Mouse (Mus musculus) lung, postnatal 0 days (tissue): ENCODE measurements at regions not wholly inside any gene's neighbourhood (a gene's known extent, or its start where the extent isn't known, plus 50 kb on each side); places are given as distances from the start of the nearest gene placed in this dataset.

ENCODE experiments used
- ATAC-seq: fragments of 200-750 bp; cut with Nextera tagmentation; 2 replicates; pipeline ENCODE4 v1.8.0; 2017; ENCODE audit warnings: moderate library complexity
- DNase-seq: peaks from one replicate; pipeline ENCODE4 v3.0.0-alpha.2; 2016; ENCODE audit warnings: low spot score
- H3K27ac ChIP-seq: fragments of 300-500 bp; sonication (generic); 2 replicates; pipeline ENCODE4 v1.5.1; 2014; ENCODE audit warnings: antibody characterized with exemption, mild to moderate bottlenecking, low read length, mixed read lengths
- H3K27me3 ChIP-seq: fragments of 300-500 bp; sonication (generic); replicated peaks from 2 replicates; pipeline ENCODE4 v1.6.1; 2014; ENCODE audit warnings: low read length, mixed read lengths; ENCODE audit not compliant: insufficient read depth
- H3K36me3 ChIP-seq: fragments of 300-500 bp; sonication (generic); 2 replicates; pipeline ENCODE4 v1.6.1; 2014; ENCODE audit warnings: low read length, mixed read lengths; ENCODE audit not compliant: insufficient read depth
- H3K4me1 ChIP-seq: fragments of 300-500 bp; sonication (generic); 2 replicates; pipeline ENCODE4 v1.6.1; 2014; ENCODE audit warnings: antibody characterized with exemption, low read depth, low read length, mixed read lengths; ENCODE audit not compliant: insufficient read depth
- H3K4me2 ChIP-seq: fragments of 300-500 bp; sonication (generic); replicated peaks from 2 replicates; pipeline ENCODE4 v1.6.1; 2014; ENCODE audit warnings: low read depth, mild to moderate bottlenecking, low read length, moderate library complexity, mixed read lengths
- H3K4me3 ChIP-seq: fragments of 300-500 bp; sonication (generic); 2 replicates; pipeline ENCODE4 v1.5.1; 2014; ENCODE audit warnings: low read depth, low read length
- H3K9ac ChIP-seq: fragments of 300-500 bp; sonication (generic); replicated peaks from 2 replicates; pipeline ENCODE4 v1.6.1; 2014; ENCODE audit warnings: low read depth, mild to moderate bottlenecking
- H3K9me3 ChIP-seq: fragments of 300-500 bp; sonication (generic); 2 replicates; pipeline ENCODE4 v1.6.1; 2016; ENCODE audit warnings: low read length, mixed read lengths
- CTCF ChIP-seq: IDR thresholded peaks from 2 replicates; pipeline ENCODE4 v1.5.1; 2016; ENCODE audit warnings: antibody characterized with exemption, mild to moderate bottlenecking
- EP300 ChIP-seq: IDR thresholded peaks from 2 replicates; pipeline ENCODE4 v1.6.1; 2016; ENCODE audit warnings: antibody characterized with exemption, mild to moderate bottlenecking, control low read depth
- WGBS: fragments of 180-500 bp; shearing (Covaris S2); extraction: QIAGEN DNeasy Blood & Tissue Kit; methylation state at CpG from one replicate; pipeline ENCODE4 v1.1.7; 2014; 5-methylcytosine and 5-hydroxymethylcytosine counted together

DNA sequence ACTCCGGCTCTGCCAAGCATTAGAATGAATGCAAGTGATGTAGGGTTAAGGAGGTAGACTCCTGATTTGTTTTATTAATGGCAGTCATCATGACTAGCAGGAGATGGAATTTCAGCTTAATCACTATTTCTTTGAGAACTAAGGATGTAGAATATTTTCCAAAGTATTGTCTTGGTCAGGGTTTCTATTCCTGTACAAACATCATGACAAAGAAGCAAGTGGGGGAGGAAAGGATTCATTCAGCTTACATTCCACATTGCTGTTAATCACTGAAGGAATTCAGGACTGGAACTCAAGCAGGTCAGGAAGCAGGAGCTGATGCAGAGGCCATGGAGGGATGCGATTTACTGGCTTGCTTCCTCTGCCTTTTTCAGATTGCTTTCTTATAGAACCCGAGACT lies 195.4 kb upstream of the Tmem72 start:
- no peak for TF ChIP-seq EP300
- H3K9ac ChIP-seq: no peak overlapping the region
- no peak overlapping the region for H3K4me2 ChIP-seq
- H3K36me3 ChIP-seq: no peaks in the 10 kb centered on the region
- no peaks in the 10 kb centered on the region for H3K27me3 ChIP-seq
- H3K9me3 ChIP-seq: no peaks in the 10 kb centered on the region
- ATAC-seq (no peak), DNase-seq (no peak)
- 65% methylated on average over 3 of the region's 3 CpGs for WGBS
- H3K4me3 ChIP-seq: no peak overlapping the region
- H3K27ac ChIP-seq: no peak overlapping the region
- H3K4me1 ChIP-seq: no peaks in the 10 kb centered on the region

DNA sequence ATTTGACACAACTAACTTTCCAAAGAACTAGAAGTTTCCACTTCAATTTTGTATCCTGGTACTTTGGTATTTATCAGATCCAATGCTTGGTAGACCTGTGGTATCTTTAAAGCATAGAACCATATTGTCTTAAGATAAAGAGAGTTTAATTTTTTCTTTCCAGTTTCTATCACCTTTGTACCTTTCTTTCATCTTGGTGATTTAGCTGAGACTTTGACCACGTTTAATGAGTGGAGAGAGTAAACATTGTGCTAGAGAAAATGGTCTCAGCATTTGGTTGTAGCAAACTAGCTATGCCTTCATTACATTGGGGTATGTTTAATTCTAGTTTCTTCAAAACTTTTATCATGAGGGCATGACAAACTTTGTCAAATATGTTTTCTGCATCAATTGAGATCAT lies 197.4 kb upstream of the Tmem72 start:
- no peaks in the 10 kb centered on the region for H3K4me1 ChIP-seq
- no peak overlapping the region for H3K4me3 ChIP-seq
- DNase-seq (no peak), ATAC-seq (no peak)
- H3K9me3 ChIP-seq: no peaks in the 10 kb centered on the region
- H3K27me3 ChIP-seq: no peaks in the 10 kb centered on the region
- TF ChIP-seq CTCF (no peak), EP300 (no peak)
- H3K4me2 ChIP-seq: no peak overlapping the region
- no peak overlapping the region for H3K27ac ChIP-seq
- 25% methylated on average over 1 of the region's 1 CpGs for WGBS
- no peak overlapping the region for H3K9ac ChIP-seq
- no peaks in the 10 kb centered on the region for H3K36me3 ChIP-seq

DNA sequence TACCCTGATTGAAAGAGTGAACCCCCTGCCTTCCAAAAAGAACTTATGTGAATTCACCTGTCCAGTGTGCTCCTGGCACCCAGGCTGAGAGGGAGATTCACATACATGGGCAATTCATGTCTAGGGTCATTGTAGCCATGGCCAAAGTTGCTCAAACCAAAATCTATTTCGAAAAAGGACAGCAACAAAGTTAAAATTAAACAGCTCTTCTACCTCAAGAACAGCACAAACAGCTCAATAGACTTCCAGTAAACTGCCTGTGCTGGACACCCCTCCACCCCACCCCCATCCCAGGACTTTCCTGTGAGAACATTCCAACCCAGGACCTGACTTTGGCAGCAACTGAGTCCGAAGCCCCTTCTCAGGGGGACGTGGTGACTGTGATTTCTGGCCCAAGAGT lies 218.3 kb upstream of the Tmem72 start:
- DNase-seq (no peak), ATAC-seq (no peak)
- no peaks in the 10 kb centered on the region for H3K27me3 ChIP-seq
- H3K4me2 ChIP-seq: no peak overlapping the region
- no peaks in the 10 kb centered on the region for H3K9me3 ChIP-seq
- no peak overlapping the region for H3K27ac ChIP-seq
- no peak overlapping the region for H3K9ac ChIP-seq
- no peaks in the 10 kb centered on the region for H3K36me3 ChIP-seq
- H3K4me3 ChIP-seq: no peak overlapping the region
- 56% methylated on average over 3 of the region's 3 CpGs for whole genome bisulfite sequencing
- no peak for TF ChIP-seq EP300
- H3K4me1 ChIP-seq: no peaks in the 10 kb centered on the region

- no peak for TF ChIP-seq CTCF
- no peak for TF ChIP-seq EP300
- Histone ChIP-seq H3K9me3 (no peaks in the 10 kb centered on the region), H3K4me1 (no peaks in the 10 kb centered on the region), H3K4me3 (no peak overlapping the region), H3K36me3 (no peaks in the 10 kb centered on the region), H3K9ac (no peak overlapping the region), H3K27me3 (no peaks in the 10 kb centered on the region), H3K4me2 (no peak overlapping the region), H3K27ac (no peak overlapping the region)
- ATAC-seq: no peak
- WGBS: 58% methylated on average over 9 of the region's 9 CpGs
- no peak for DNase-seq
Observed at GRCm38 (mm10) chr6:116941576-116941975, 224.9 kb upstream of the Tmem72 start.

DNA sequence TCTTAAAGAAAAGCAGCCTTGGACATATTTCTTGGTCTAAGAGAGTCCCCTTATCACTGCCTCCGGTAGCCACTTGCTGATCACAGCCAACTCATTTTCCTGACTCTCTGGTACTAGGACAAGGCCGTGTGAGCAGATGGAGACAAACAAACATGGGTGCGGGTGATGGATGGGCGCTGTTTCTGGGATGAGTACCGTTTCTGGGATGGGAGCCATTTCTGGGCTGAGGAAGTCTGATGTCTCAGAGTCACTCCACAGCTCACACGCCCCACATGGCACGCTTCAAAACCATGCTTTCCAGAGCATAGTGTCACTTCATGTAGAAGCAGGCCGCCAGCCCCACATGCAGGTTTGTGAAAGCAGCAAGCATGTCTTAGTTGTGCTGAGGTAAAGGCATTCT lies 225.6 kb upstream of the Cxcl12 start:
- Histone ChIP-seq H3K4me1 (no peaks in the 10 kb centered on the region), H3K27ac (no peak overlapping the region), H3K4me2 (no peak overlapping the region), H3K36me3 (no peaks in the 10 kb centered on the region), H3K9me3 (no peaks in the 10 kb centered on the region), H3K9ac (no peak overlapping the region), H3K27me3 (no peaks in the 10 kb centered on the region), H3K4me3 (no peak overlapping the region)
- TF ChIP-seq CTCF: no peak
- 42% methylated on average over 8 of the region's 8 CpGs for WGBS
- ATAC-seq (no peak; the same call in 1 of the 2 replicates), DNase-seq (peak; percentile 26)

GRCm38 (mm10) chr6:116946083-116946732 lies 222.1 kb upstream of the Cxcl12 start:
- no peak for TF ChIP-seq CTCF
- TF ChIP-seq EP300: no peak
- WGBS: 42% methylated on average over 8 of the region's 8 CpGs
- no peak overlapping the region for H3K4me3 ChIP-seq
- DNase-seq: no peak
- no peaks in the 10 kb centered on the region for H3K4me1 ChIP-seq
- H3K9ac ChIP-seq: no peak overlapping the region
- H3K9me3 ChIP-seq: no peaks in the 10 kb centered on the region
- no peaks in the 10 kb centered on the region for H3K27me3 ChIP-seq
- no peak overlapping the region for H3K27ac ChIP-seq
- H3K36me3 ChIP-seq: no peaks in the 10 kb centered on the region
- ATAC-seq: no peak
- no peak overlapping the region for H3K4me2 ChIP-seq

GRCm38 (mm10) chr6:116959611-116960010 lies 208.7 kb upstream of the Cxcl12 start:
- TF ChIP-seq CTCF (no peak), EP300 (no peak)
- no peaks in the 10 kb centered on the region for H3K9me3 ChIP-seq
- no peaks in the 10 kb centered on the region for H3K27me3 ChIP-seq
- ATAC-seq (no peak), DNase-seq (no peak)
- no peak overlapping the region for H3K9ac ChIP-seq
- no peak overlapping the region for H3K27ac ChIP-seq
- no peak overlapping the region for H3K4me3 ChIP-seq
- 72% methylated on average over 13 of the region's 13 CpGs for WGBS
- no peaks in the 10 kb centered on the region for H3K36me3 ChIP-seq
- H3K4me2 ChIP-seq: no peak overlapping the region
- no peaks in the 10 kb centered on the region for H3K4me1 ChIP-seq
